Mouse (Mus musculus): Measurements from ENCODE around the gene Tns3. TPM values are rescaled to one million over a fixed set of nuclear protein-coding genes. Genes with fewer than 3 reads are reported as not detected.

Gene Tns3
- total RNA-seq, 2 experiments from 2014 or later = 29.6 to 30.6 TPM

GRCm38 (mm10) chr11:8583137-8583536, 81.2 kb downstream of the Tns3 start:
- DNase-seq (ENCODE audit: low spot score in 2 of 2) = no peak

GRCm38 (mm10) chr11:8582101-8582920, 82.0 kb downstream of the Tns3 start:
- no peak for DNase-seq (ENCODE audit: low spot score in 2 of 2)

- no peak for DNase-seq (ENCODE audit: low spot score in 2 of 2)
Observed at GRCm38 (mm10) chr11:8579789-8580188, 84.5 kb downstream of the Tns3 start.

- no peak for DNase-seq (ENCODE audit: low spot score in 2 of 2)
Observed at GRCm38 (mm10) chr11:8575217-8576180, 88.8 kb downstream of the Tns3 start.

DNA sequence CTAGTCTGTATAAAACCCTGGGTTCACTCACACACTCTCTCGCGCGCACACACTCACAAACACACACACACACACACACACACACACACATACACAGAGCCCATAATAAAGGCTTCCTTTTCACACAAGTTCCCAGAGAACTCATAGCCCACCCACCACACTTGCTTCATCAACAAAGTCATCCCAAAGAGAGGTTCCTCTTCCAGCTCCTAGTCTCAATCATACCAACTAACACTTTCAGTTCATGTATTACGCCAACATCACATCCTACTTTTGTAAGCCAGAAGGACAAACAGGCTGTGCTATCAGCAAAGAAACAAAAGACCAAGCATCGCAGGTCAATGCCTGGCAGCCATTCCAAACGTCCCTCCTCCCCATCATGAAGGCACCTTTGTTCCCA, 89.8 kb downstream of the Tns3 start:
- no peak for DNase-seq (ENCODE audit: low spot score in 2 of 2)

- no peak for DNase-seq (ENCODE audit: low spot score in 2 of 2)
Observed at GRCm38 (mm10) chr11:8572762-8573161, 91.6 kb downstream of the Tns3 start.

GRCm38 (mm10) chr11:8569232-8570028, 94.9 kb downstream of the Tns3 start:
- no peak for DNase-seq (ENCODE audit: low spot score in 2 of 2)

GRCm38 (mm10) chr11:8568829-8569228, 95.5 kb downstream of the Tns3 start:
- no peak for DNase-seq (ENCODE audit: low spot score in 2 of 2)

GRCm38 (mm10) chr11:8566250-8566853, 98.0 kb downstream of the Tns3 start:
- no peak for DNase-seq (ENCODE audit: low spot score in 2 of 2)

GRCm38 (mm10) chr11:8558761-8559282, 105.5 kb downstream of the Tns3 start:
- DNase-seq (ENCODE audit: low spot score in 2 of 2) = no peak

- no peak for DNase-seq (ENCODE audit: low spot score in 2 of 2)
Observed at GRCm38 (mm10) chr11:8558258-8558657, 106.1 kb downstream of the Tns3 start.

DNA sequence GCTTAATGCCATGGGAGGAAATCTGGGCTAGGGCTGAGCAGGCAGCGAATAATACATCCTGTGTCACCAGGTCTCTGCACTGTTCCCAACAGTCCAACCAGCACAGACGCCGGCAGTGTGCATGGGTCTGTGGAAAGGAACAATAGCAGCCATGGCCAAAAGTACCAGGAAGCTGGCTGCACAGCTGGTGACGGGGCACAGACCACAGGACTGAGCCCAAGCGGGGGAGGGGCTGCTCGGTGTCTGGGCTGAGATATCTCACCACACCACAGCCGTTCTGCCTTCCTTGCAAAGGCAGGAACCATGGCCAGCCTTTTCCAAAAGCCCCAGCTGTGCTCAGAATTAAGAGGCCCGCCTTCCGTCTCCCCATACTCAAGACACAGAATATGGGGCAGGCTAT, 107.3 kb downstream of the Tns3 start:
- DNase-seq (ENCODE audit: low spot score in 2 of 2) = peak; percentile 39 to 53

GRCm38 (mm10) chr11:8551710-8552109, 112.6 kb downstream of the Tns3 start:
- DNase-seq (ENCODE audit: low spot score in 2 of 2) = no peak

DNA sequence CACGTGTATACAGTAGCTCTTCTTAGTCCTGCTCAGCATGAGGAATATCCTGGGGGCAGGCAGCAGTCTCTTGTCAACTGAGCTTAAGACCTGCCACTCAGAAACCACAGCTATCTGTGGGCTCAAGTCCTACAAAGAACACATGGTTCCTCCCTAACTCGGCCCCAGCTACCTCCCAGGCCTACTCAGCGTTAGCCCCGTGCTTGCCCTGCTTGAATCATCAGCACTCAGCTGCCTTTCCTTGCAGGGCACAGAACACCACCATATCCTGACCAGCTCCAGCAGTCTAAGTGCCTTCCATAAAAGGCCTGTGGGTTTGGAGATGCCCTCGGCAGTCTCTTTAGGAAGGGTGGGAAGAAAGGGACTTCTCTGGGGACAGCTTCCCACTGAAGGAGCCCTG, 116.7 kb downstream of the Tns3 start:
- no peak for DNase-seq (ENCODE audit: low spot score in 2 of 2)

GRCm38 (mm10) chr11:8545798-8546197, 118.5 kb downstream of the Tns3 start:
- DNase-seq (ENCODE audit: low spot score in 2 of 2) = no peak

DNA sequence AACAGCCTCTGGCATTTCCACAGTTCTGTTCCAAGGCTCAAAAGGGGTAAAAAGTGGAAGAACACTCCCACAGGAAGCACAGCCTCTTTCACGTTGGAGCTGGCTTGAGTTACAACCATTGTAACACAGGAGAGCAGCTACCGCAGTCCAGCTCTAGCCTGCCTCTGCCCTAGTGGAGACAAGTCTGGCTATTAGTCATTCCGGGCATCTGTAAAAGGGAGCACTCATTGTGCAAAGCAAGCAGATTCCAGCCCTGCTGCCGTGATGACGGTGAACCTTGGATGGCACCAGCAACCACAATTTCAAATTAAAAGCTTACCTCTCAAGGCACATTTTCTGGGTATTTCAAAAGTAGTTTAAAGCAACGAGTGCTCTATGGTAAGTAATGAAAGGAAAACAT, 120.0 kb downstream of the Tns3 start:
- no peak for DNase-seq (ENCODE audit: low spot score in 2 of 2)

GRCm38 (mm10) chr11:8541222-8541815, 123.0 kb downstream of the Tns3 start:
- no peak for DNase-seq (ENCODE audit: low spot score in 2 of 2)

DNA sequence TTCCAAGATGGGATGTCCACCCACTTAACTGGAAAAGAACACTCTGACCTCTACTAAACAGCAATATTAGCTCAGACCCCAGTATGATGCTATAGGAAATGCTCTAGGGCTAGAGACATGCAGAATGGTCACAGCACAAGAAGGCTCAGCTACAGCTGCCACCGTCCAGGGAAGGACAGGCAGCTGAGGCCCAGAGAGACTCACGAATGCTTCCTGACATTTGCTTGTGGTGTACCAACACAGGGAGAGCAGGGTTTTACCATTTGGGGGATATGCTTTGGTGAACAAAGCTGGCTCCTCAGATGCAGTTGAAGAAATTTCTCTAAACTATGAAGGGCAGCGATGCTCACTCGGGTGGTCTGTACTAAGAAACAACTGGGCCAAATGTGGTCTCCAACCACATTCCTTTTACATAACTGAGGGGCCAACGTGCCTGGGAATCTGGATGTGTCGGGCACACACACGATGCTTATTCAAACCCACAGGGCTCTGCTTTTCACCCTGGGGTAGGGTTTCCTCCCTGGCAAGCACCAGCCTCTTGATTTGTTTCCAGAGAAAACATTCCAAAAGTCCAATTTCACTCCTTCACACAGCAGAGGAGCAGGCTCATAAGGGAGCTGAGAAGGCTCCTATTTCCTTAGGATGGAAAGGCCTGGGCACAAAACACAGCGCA, 124.6 kb downstream of the Tns3 start:
- no peak for DNase-seq (ENCODE audit: low spot score in 2 of 2)

DNA sequence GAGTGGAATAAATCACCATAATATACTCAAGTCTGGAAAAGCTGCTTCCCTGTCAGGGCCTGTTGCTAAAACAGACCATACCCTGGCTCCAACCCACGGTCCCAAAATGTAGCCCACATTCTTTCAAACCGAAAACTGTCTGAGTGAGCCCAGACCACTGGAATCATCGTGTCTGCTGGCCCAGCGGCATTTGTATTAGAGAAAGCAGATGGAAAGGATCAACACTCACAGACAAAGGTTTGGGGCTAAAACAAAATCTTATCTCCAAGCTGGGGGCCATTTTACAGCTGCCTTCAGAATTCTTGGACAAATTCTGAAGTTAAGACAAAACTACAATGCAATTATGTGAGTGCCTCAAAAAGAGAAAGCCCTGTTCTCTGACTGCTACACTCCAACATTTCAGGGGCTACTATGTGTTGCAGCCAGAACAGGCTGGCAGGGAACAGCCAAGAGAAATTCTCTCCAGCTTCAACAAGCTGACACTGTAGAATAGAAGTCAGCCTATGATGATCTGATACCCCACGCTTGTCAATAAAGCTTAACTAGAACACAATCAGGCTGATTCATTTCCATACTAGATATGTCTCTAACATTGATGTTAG, 127.2 kb downstream of the Tns3 start:
- peak in 1 of 2 experiments; percentile 44 for DNase-seq (ENCODE audit: low spot score in 2 of 2)
